Mouse (Mus musculus): ENCODE results near the gene Ypel2. TPM values are rescaled to one million over a fixed set of nuclear protein-coding genes. Genes with fewer than 3 reads are reported as not detected.

Gene Ypel2
- polyA plus RNA-seq, 1 experiment from 2014 or later, result 16.8 TPM

- H3K9ac ChIP-seq (ENCODE audit: low read depth, low read length), result 0 out of 2 replicates have a peak overlapping the region, but pooled peaks have one; percentile 2
- peaks cover 86% of the 10 kb centered on the region for H3K4me1 ChIP-seq (ENCODE audit: control insufficient read depth, insufficient read depth, low read length)
- WGBS (ENCODE audit: insufficient replicate concordance), result 50% methylated on average over 11 of the region's 11 CpGs
- no peak for ATAC-seq (replicated peaks; ENCODE audit: insufficient number of reproducible peaks, low FRiP score, low TSS enrichment)
- H3K4me3 ChIP-seq (ENCODE audit: low read depth, low read length), result no peak overlapping the region
- peak overlapping the region; percentile 89 for H3K27ac ChIP-seq (ENCODE audit: low read depth, low read length)
- no peaks in the 10 kb centered on the region for H3K9me3 ChIP-seq (replicated peaks; ENCODE audit: control insufficient read depth, low read length)
- peak overlapping the region; percentile 44 for H3K4me2 ChIP-seq
- H3K36me3 ChIP-seq (ENCODE audit: control insufficient read depth, insufficient read depth, low read length), result no peaks in the 10 kb centered on the region
- H3K27me3 ChIP-seq (ENCODE audit: control insufficient read depth, insufficient read depth, low read length), result no peaks in the 10 kb centered on the region
Measured at GRCm38 (mm10) chr11:86961510-86962303, 31.8 kb downstream of the Ypel2 start.

- Histone ChIP-seq H3K4me1 (ENCODE audit: control insufficient read depth, insufficient read depth, low read length) (peaks cover 98% of the 10 kb centered on the region), H3K36me3 (ENCODE audit: control insufficient read depth, insufficient read depth, low read length) (no peaks in the 10 kb centered on the region), H3K27me3 (ENCODE audit: control insufficient read depth, insufficient read depth, low read length) (no peaks in the 10 kb centered on the region), H3K27ac (ENCODE audit: low read depth, low read length) (peak overlapping the region; percentile 91; the same call in 1 of the 2 replicates), H3K4me3 (ENCODE audit: low read depth, low read length) (no peak overlapping the region), H3K4me2 (no peak overlapping the region), H3K9me3 (replicated peaks; ENCODE audit: control insufficient read depth, low read length) (no peaks in the 10 kb centered on the region), H3K9ac (ENCODE audit: low read depth, low read length) (no peak overlapping the region)
- WGBS (ENCODE audit: insufficient replicate concordance), result 66% methylated on average over 2 of the region's 2 CpGs
- no peak for ATAC-seq (replicated peaks; ENCODE audit: insufficient number of reproducible peaks, low FRiP score, low TSS enrichment)
Measured at GRCm38 (mm10) chr11:86960331-86960730, 33.2 kb downstream of the Ypel2 start.

GRCm38 (mm10) chr11:86958721-86959675 lies 34.5 kb downstream of the Ypel2 start:
- ATAC-seq (replicated peaks; ENCODE audit: insufficient number of reproducible peaks, low FRiP score, low TSS enrichment), result no peak
- no peak overlapping the region for H3K4me3 ChIP-seq (ENCODE audit: low read depth, low read length)
- H3K36me3 ChIP-seq (ENCODE audit: control insufficient read depth, insufficient read depth, low read length), result no peaks in the 10 kb centered on the region
- H3K9me3 ChIP-seq (replicated peaks; ENCODE audit: control insufficient read depth, low read length), result no peaks in the 10 kb centered on the region
- WGBS (ENCODE audit: insufficient replicate concordance), result 33% methylated on average over 12 of the region's 12 CpGs
- H3K9ac ChIP-seq (ENCODE audit: low read depth, low read length), result peak overlapping the region; percentile 23
- peak overlapping the region; percentile 29; the same call in 1 of the 2 replicates for H3K4me2 ChIP-seq
- H3K27ac ChIP-seq (ENCODE audit: low read depth, low read length), result peak overlapping the region; percentile 91
- H3K27me3 ChIP-seq (ENCODE audit: control insufficient read depth, insufficient read depth, low read length), result no peaks in the 10 kb centered on the region
- H3K4me1 ChIP-seq (ENCODE audit: control insufficient read depth, insufficient read depth, low read length), result peaks cover 94% of the 10 kb centered on the region

GRCm38 (mm10) chr11:86958182-86958581 lies 35.3 kb downstream of the Ypel2 start:
- Histone ChIP-seq H3K27ac (ENCODE audit: low read depth, low read length) (peak overlapping the region; percentile 91), H3K9me3 (replicated peaks; ENCODE audit: control insufficient read depth, low read length) (no peaks in the 10 kb centered on the region), H3K4me1 (ENCODE audit: control insufficient read depth, insufficient read depth, low read length) (peaks cover 86% of the 10 kb centered on the region), H3K4me3 (ENCODE audit: low read depth, low read length) (no peak overlapping the region), H3K36me3 (ENCODE audit: control insufficient read depth, insufficient read depth, low read length) (no peaks in the 10 kb centered on the region), H3K4me2 (peak overlapping the region; percentile 29; the same call in 1 of the 2 replicates), H3K9ac (ENCODE audit: low read depth, low read length) (peak overlapping the region; percentile 49), H3K27me3 (ENCODE audit: control insufficient read depth, insufficient read depth, low read length) (no peaks in the 10 kb centered on the region)
- WGBS (ENCODE audit: insufficient replicate concordance), result 18% methylated on average over 6 of the region's 6 CpGs
- ATAC-seq (replicated peaks; ENCODE audit: insufficient number of reproducible peaks, low FRiP score, low TSS enrichment), result no peak

GRCm38 (mm10) chr11:86956363-86956762 lies 37.1 kb downstream of the Ypel2 start:
- no peaks in the 10 kb centered on the region for H3K36me3 ChIP-seq (ENCODE audit: control insufficient read depth, insufficient read depth, low read length)
- H3K27me3 ChIP-seq (ENCODE audit: control insufficient read depth, insufficient read depth, low read length), result no peaks in the 10 kb centered on the region
- no peak overlapping the region for H3K9ac ChIP-seq (ENCODE audit: low read depth, low read length)
- no peaks in the 10 kb centered on the region for H3K9me3 ChIP-seq (replicated peaks; ENCODE audit: control insufficient read depth, low read length)
- H3K27ac ChIP-seq (ENCODE audit: low read depth, low read length), result peak overlapping the region; percentile 91
- no peak overlapping the region for H3K4me3 ChIP-seq (ENCODE audit: low read depth, low read length)
- H3K4me1 ChIP-seq (ENCODE audit: control insufficient read depth, insufficient read depth, low read length), result peaks cover 72% of the 10 kb centered on the region
- 21% methylated on average over 2 of the region's 2 CpGs for WGBS (ENCODE audit: insufficient replicate concordance)
- H3K4me2 ChIP-seq, result peak overlapping the region; percentile 2; the same call in 1 of the 2 replicates
- ATAC-seq (replicated peaks; ENCODE audit: insufficient number of reproducible peaks, low FRiP score, low TSS enrichment), result no peak

- no peak overlapping the region for H3K4me3 ChIP-seq (ENCODE audit: low read depth, low read length)
- H3K9me3 ChIP-seq (replicated peaks; ENCODE audit: control insufficient read depth, low read length), result no peaks in the 10 kb centered on the region
- no peaks in the 10 kb centered on the region for H3K27me3 ChIP-seq (ENCODE audit: control insufficient read depth, insufficient read depth, low read length)
- H3K36me3 ChIP-seq (ENCODE audit: control insufficient read depth, insufficient read depth, low read length), result no peaks in the 10 kb centered on the region
- ATAC-seq (replicated peaks; ENCODE audit: insufficient number of reproducible peaks, low FRiP score, low TSS enrichment), result no peak
- 64% methylated on average over 15 of the region's 15 CpGs for WGBS (ENCODE audit: insufficient replicate concordance)
- no peak overlapping the region for H3K9ac ChIP-seq (ENCODE audit: low read depth, low read length)
- H3K27ac ChIP-seq (ENCODE audit: low read depth, low read length), result 0 out of 2 replicates have a peak overlapping the region, but pooled peaks have one; percentile 7
- peaks cover 68% of the 10 kb centered on the region for H3K4me1 ChIP-seq (ENCODE audit: control insufficient read depth, insufficient read depth, low read length)
- no peak overlapping the region for H3K4me2 ChIP-seq
Measured at GRCm38 (mm10) chr11:86954616-86955270, 38.8 kb downstream of the Ypel2 start.

GRCm38 (mm10) chr11:86953096-86953495 lies 40.4 kb downstream of the Ypel2 start:
- WGBS (ENCODE audit: insufficient replicate concordance), result 81% methylated on average over 8 of the region's 8 CpGs
- H3K9me3 ChIP-seq (replicated peaks; ENCODE audit: control insufficient read depth, low read length), result no peaks in the 10 kb centered on the region
- H3K4me1 ChIP-seq (ENCODE audit: control insufficient read depth, insufficient read depth, low read length), result peaks cover 51% of the 10 kb centered on the region
- H3K27me3 ChIP-seq (ENCODE audit: control insufficient read depth, insufficient read depth, low read length), result no peaks in the 10 kb centered on the region
- H3K4me3 ChIP-seq (ENCODE audit: low read depth, low read length), result no peak overlapping the region
- ATAC-seq (replicated peaks; ENCODE audit: insufficient number of reproducible peaks, low FRiP score, low TSS enrichment), result no peak
- peaks cover 5% of the 10 kb centered on the region for H3K36me3 ChIP-seq (ENCODE audit: control insufficient read depth, insufficient read depth, low read length)
- no peak overlapping the region for H3K9ac ChIP-seq (ENCODE audit: low read depth, low read length)
- H3K27ac ChIP-seq (ENCODE audit: low read depth, low read length), result no peak overlapping the region
- no peak overlapping the region for H3K4me2 ChIP-seq

GRCm38 (mm10) chr11:86952659-86953058 lies 40.8 kb downstream of the Ypel2 start:
- peaks cover 5% of the 10 kb centered on the region for H3K36me3 ChIP-seq (ENCODE audit: control insufficient read depth, insufficient read depth, low read length)
- no peak overlapping the region for H3K4me2 ChIP-seq
- no peak overlapping the region for H3K9ac ChIP-seq (ENCODE audit: low read depth, low read length)
- no peak for ATAC-seq (replicated peaks; ENCODE audit: insufficient number of reproducible peaks, low FRiP score, low TSS enrichment)
- no peaks in the 10 kb centered on the region for H3K27me3 ChIP-seq (ENCODE audit: control insufficient read depth, insufficient read depth, low read length)
- H3K4me1 ChIP-seq (ENCODE audit: control insufficient read depth, insufficient read depth, low read length), result peaks cover 47% of the 10 kb centered on the region
- H3K27ac ChIP-seq (ENCODE audit: low read depth, low read length), result no peak overlapping the region
- no peaks in the 10 kb centered on the region for H3K9me3 ChIP-seq (replicated peaks; ENCODE audit: control insufficient read depth, low read length)
- no peak overlapping the region for H3K4me3 ChIP-seq (ENCODE audit: low read depth, low read length)
- 83% methylated on average over 2 of the region's 2 CpGs for WGBS (ENCODE audit: insufficient replicate concordance)
